ENCODE assay signal across 8 mouse cellular contexts in genomic region chr13:21855146-21855545, GRCm38 (mm10). TPM values are rescaled to one million over a fixed set of nuclear protein-coding genes. Genes with fewer than 3 reads are reported as not detected.
A peak's percentile ranks its signal among the peaks of the same experiment; 100 is the strongest.
DNase-seq lines count a peak whose midpoint lies in the region; ATAC-seq and TF ChIP-seq lines count a peak whose summit lies in the region.

No protein-coding gene starts in this region.

- no peaks in the 10 kb centered on the region for H3K27me3 ChIP-seq in forebrain, embryonic 11.5 days (ENCODE audit: control insufficient read depth, insufficient read depth, low read length)
- no peaks in the 10 kb centered on the region for H3K27me3 ChIP-seq in lung, embryonic 14.5 days (ENCODE audit: insufficient read depth, low read length)

- no peak for TF ChIP-seq CTCF in lung, embryonic 14.5 days (IDR thresholded peaks at IDR 0.05; ENCODE audit: low read depth)

- H3K9me3 ChIP-seq in forebrain, embryonic 11.5 days (ENCODE audit: control insufficient read depth, low read length), result no peaks in the 10 kb centered on the region
- H3K9me3 ChIP-seq in lung, embryonic 14.5 days (ENCODE audit: low read depth, low read length), result no peaks in the 10 kb centered on the region

- peak; percentile 23 for ATAC-seq in CD4-positive, CD25-positive, alpha-beta regulatory T cell, adult 4 months
- ATAC-seq in forebrain, embryonic 11.5 days (replicated peaks; ENCODE audit: low FRiP score), result peak; percentile 78
- peak; percentile 87 for ATAC-seq in lung, embryonic 14.5 days (ENCODE audit: insufficient read depth)

- H3K36me3 ChIP-seq in forebrain, embryonic 11.5 days (ENCODE audit: control insufficient read depth, insufficient read depth, low read length), result no peaks in the 10 kb centered on the region
- no peaks in the 10 kb centered on the region for H3K36me3 ChIP-seq in lung, embryonic 14.5 days (ENCODE audit: insufficient read depth)

- peak overlapping the region; percentile 47 for H3K4me3 ChIP-seq in forebrain, embryonic 11.5 days (ENCODE audit: low read depth, low read length)
- peak overlapping the region; percentile 49 for H3K4me3 ChIP-seq in lung, embryonic 14.5 days (ENCODE audit: low read depth, low read length)

- no peaks in the 10 kb centered on the region for H3K4me1 ChIP-seq in forebrain, embryonic 11.5 days (replicated peaks; ENCODE audit: control insufficient read depth, insufficient read depth, low read length)
- H3K4me1 ChIP-seq in lung, embryonic 14.5 days (ENCODE audit: insufficient read depth), result no peaks in the 10 kb centered on the region

- H3K27ac ChIP-seq in forebrain, embryonic 11.5 days (ENCODE audit: low read depth, low read length), result no peak overlapping the region
- no peak overlapping the region for H3K27ac ChIP-seq in lung, embryonic 14.5 days (ENCODE audit: low read depth)

- intact Hi-C loops in heart, postnatal 36 days (cut with DNase I), result loop anchor here (10.0 kb wide), 4 partner anchors 60 to 1580 kb away; partner anchors contain the start of gene Zfp184

- peak; percentile 82 for DNase-seq in brain, adult 2 months (ENCODE audit: low read depth, low spot score)
- peak; percentile 92 for DNase-seq in forebrain, embryonic 11.5 days (ENCODE audit: low spot score)
- DNase-seq in heart, postnatal 36 days, result peak; percentile 80 to 81
- peak; percentile 71 to 93 for DNase-seq in layer of hippocampus, adult 8-10 months (ENCODE audit: low spot score in 2 of 2)
- DNase-seq in lung, embryonic 14.5 days, result peak; percentile 89
- peak; percentile 18 for DNase-seq in ovary, postnatal 10 days (ENCODE audit: low spot score)
- peak; percentile 34 to 52 for DNase-seq in thymus, postnatal 10 days (ENCODE audit: low spot score in 2 of 2)

- H3K4me2 ChIP-seq in forebrain, embryonic 11.5 days (ENCODE audit: low read depth, low read length, severe bottlenecking), result peak overlapping the region; percentile 51
- H3K4me2 ChIP-seq in lung, embryonic 14.5 days, result peak overlapping the region; percentile 59

- WGBS in forebrain, embryonic 11.5 days, result under 1% methylated on average over 11 of the region's 11 CpGs
- WGBS in lung, embryonic 14.5 days, result 2% methylated on average over 11 of the region's 11 CpGs

- H3K9ac ChIP-seq in forebrain, embryonic 11.5 days (ENCODE audit: low read length), result no peak overlapping the region
- no peak overlapping the region; the same call in 1 of the 2 replicates for H3K9ac ChIP-seq in lung, embryonic 14.5 days

RNA-seq across cellular contexts. Expression of gene Hist1h2br, which starts 21.6 kb away (rescaled TPM):
- 1 to 10 TPM; 4.7 to 6.5 TPM for polyA plus RNA-seq in CD4-positive, CD25-positive, alpha-beta regulatory T cell, adult 4 months (2017; shearing (Covaris generic))
- 22.4 and 27.2 TPM in 2 replicates for polyA plus RNA-seq in forebrain, embryonic 11.5 days (2014; fragmentation: Nextera tagmentation; extraction: Ambion mirVana)
- total RNA-seq in heart, postnatal 36 days (2021), result 10 to 100 TPM; 35.2 to 36.8 TPM
- total RNA-seq in layer of hippocampus, adult 8-10 months (2022), result 10 to 100 TPM; 26.6 to 44.1 (median 30.3) TPM
- 26.4 and 28.5 TPM in 2 replicates for polyA plus RNA-seq in lung, embryonic 14.5 days (2014; fragmentation: Nextera tagmentation; extraction: Ambion mirVana)

RNA-seq across cellular contexts. Expression of gene Hist1h2ap, which starts 21.8 kb away (rescaled TPM):
- 100 to 1,000 TPM in 1 of 2 experiments, 10 to 100 TPM in 1; 94.5 to 115 TPM for polyA plus RNA-seq in CD4-positive, CD25-positive, alpha-beta regulatory T cell, adult 4 months (2017; shearing (Covaris generic))
- 5,982 and 6,086 TPM in 2 replicates for polyA plus RNA-seq in forebrain, embryonic 11.5 days (2014; fragmentation: Nextera tagmentation; extraction: Ambion mirVana)
- total RNA-seq in heart, postnatal 36 days (2021), result 10 to 100 TPM; 27.2 to 33.8 TPM
- 10 to 100 TPM in 2 of 4 experiments, not detected in 2; 10.6 to 18.9 TPM for total RNA-seq in layer of hippocampus, adult 8-10 months (2022)
- 5,437 and 5,439 TPM in 2 replicates for polyA plus RNA-seq in lung, embryonic 14.5 days (2014; fragmentation: Nextera tagmentation; extraction: Ambion mirVana)

RNA-seq across cellular contexts. Expression of gene Hist1h4n, which starts 23.1 kb away (rescaled TPM):
- 10 to 100 TPM in 1 of 2 experiments, not detected in 1; 12.8 TPM for polyA plus RNA-seq in CD4-positive, CD25-positive, alpha-beta regulatory T cell, adult 4 months (2017; shearing (Covaris generic))
- polyA plus RNA-seq in forebrain, embryonic 11.5 days (2014; fragmentation: Nextera tagmentation; extraction: Ambion mirVana), result 14.3 and 14.6 TPM in 2 replicates
- total RNA-seq in heart, postnatal 36 days (2021), result 1 to 10 TPM; 4.7 to 7.4 TPM
- 10 to 100 TPM in 3 of 4 experiments, not detected in 1; 11.4 to 41.9 (median 29.6) TPM for total RNA-seq in layer of hippocampus, adult 8-10 months (2022)
- 31.8 and 32.5 TPM in 2 replicates for polyA plus RNA-seq in lung, embryonic 14.5 days (2014; fragmentation: Nextera tagmentation; extraction: Ambion mirVana)

RNA-seq across cellular contexts. Expression of gene Hist1h4m, which starts 43.6 kb away (rescaled TPM):
- 10 to 100 TPM in 1 of 2 experiments, not detected in 1; 21.4 TPM for polyA plus RNA-seq in CD4-positive, CD25-positive, alpha-beta regulatory T cell, adult 4 months (2017; shearing (Covaris generic))
- not detected in 2 replicates for polyA plus RNA-seq in forebrain, embryonic 11.5 days (2014; fragmentation: Nextera tagmentation; extraction: Ambion mirVana)
- total RNA-seq in heart, postnatal 36 days (2021), result 10 to 100 TPM; 61.3 to 84.6 TPM
- 100 to 1,000 TPM; 180 to 291 (median 231) TPM for total RNA-seq in layer of hippocampus, adult 8-10 months (2022)
- not detected in 2 replicates for polyA plus RNA-seq in lung, embryonic 14.5 days (2014; fragmentation: Nextera tagmentation; extraction: Ambion mirVana)

RNA-seq across cellular contexts. Expression of gene Hist1h2ao, which starts 44.9 kb away (rescaled TPM):
- not detected for polyA plus RNA-seq in CD4-positive, CD25-positive, alpha-beta regulatory T cell, adult 4 months (2017; shearing (Covaris generic))
- not detected in 2 replicates for polyA plus RNA-seq in forebrain, embryonic 11.5 days (2014; fragmentation: Nextera tagmentation; extraction: Ambion mirVana)
- not detected for total RNA-seq in heart, postnatal 36 days (2021)
- 10 to 100 TPM in 3 of 4 experiments, 1 to 10 TPM in 1; 5.0 to 27.3 (median 17.8) TPM for total RNA-seq in layer of hippocampus, adult 8-10 months (2022)
- polyA plus RNA-seq in lung, embryonic 14.5 days (2014; fragmentation: Nextera tagmentation; extraction: Ambion mirVana), result 1.9 TPM in 1 of 2 replicates, not detected in the other

Comparison
In these comparisons a context has a peak if more than half of its experiments do, and no peak if none do; other contexts are left out.
1. ATAC-seq: peak in every context shown above with its lines; median percentile 87 in lung, embryonic 14.5 days; 78 in forebrain, embryonic 11.5 days; 23 in CD4-positive, CD25-positive, alpha-beta regulatory T cell, adult 4 months.
2. DNase-seq: peak in every context shown above with its lines; median percentile 92 in forebrain, embryonic 11.5 days; 89 in lung, embryonic 14.5 days; 82 in brain, adult 2 months; 82 in layer of hippocampus, adult 8-10 months; 80 in heart, postnatal 36 days; 43 in thymus, postnatal 10 days; 18 in ovary, postnatal 10 days.
3. RNA of gene Hist1h2ap, which starts 21.8 kb away (polyA plus RNA-seq): 5,982 to 6,086 TPM in forebrain, embryonic 11.5 days and 5,437 to 5,439 TPM in lung, embryonic 14.5 days; 94.5 to 115 TPM in CD4-positive, CD25-positive, alpha-beta regulatory T cell, adult 4 months; every median in the first group is over 10 times any median in the second.